ENCODE assay signal across 14 mouse cellular contexts in the genomic region with DNA sequence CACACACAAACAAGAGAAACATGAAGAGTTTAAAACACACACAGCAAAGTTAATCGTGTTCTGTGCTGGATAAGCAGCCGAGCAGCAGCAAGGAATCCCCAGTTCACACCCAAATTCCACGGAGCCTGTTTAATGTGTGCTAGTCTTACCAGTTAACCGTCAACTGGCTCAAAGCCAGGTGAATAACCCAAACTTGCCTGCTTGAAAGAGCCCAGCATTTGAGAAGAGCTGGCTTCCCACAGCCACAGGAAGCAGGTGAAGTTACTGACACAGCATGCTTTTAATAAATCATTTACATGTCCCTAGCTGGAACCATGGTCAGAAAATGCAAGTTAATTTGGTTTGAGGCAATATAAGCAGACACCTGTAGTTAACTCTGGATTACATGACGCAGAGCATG.
A peak's percentile ranks its signal among the peaks of the same experiment; 100 is the strongest.
DNase-seq lines count a peak whose midpoint lies in the region; ATAC-seq and TF ChIP-seq lines count a peak whose summit lies in the region.
"Had no signal": no experiment of that assay in that cellular context is flagged by ENCODE, and none has a peak within 500 bp of the region (broad histone marks: within the 10 kb centered on the region; RNA-seq: fewer than 3 reads in every experiment).

No protein-coding gene starts in this region.

- peaks cover 6% of the 10 kb centered on the region; the same call in 1 of the 2 replicates for H3K4me1 ChIP-seq in thymus, adult 2 months (replicated peaks; ENCODE audit: control insufficient read depth, insufficient read depth, low read length)
- H3K4me1 ChIP-seq in kidney, embryonic 14.5 days (ENCODE audit: control insufficient read depth, insufficient read depth, low read length) = no peaks in the 10 kb centered on the region; the same call in 1 of the 2 replicates
- H3K4me1 ChIP-seq: hindbrain, embryonic 10.5 days; liver, embryonic 12.5 days had no signal

- no peak for TF ChIP-seq CTCF in thymus, adult 2 months (IDR thresholded peaks at IDR 0.05; ENCODE audit: borderline replicate concordance, control insufficient read depth, extremely low read depth, insufficient read depth, low read length, poor library complexity)
- no peak for TF ChIP-seq CTCF in brain, embryonic 14.5 days (IDR thresholded peaks at IDR 0.05; ENCODE audit: borderline replicate concordance, extremely low read depth, insufficient read depth, insufficient read length)

- no peak for TF ChIP-seq POLR2A in thymus, adult 2 months (IDR thresholded peaks at IDR 0.05; ENCODE audit: control insufficient read depth, extremely low read depth, insufficient read depth, low read length, poor library complexity)
- no peak for TF ChIP-seq POLR2A in brain, embryonic 14.5 days (IDR thresholded peaks at IDR 0.05; ENCODE audit: borderline replicate concordance, extremely low read depth, insufficient read depth, insufficient read length, poor library complexity, severe bottlenecking)

- no peak; the same call in 1 of the 2 replicates for ATAC-seq in kidney, embryonic 14.5 days (ENCODE audit: low FRiP score, low TSS enrichment)
- ATAC-seq: liver, embryonic 12.5 days had no signal

- WGBS in thymus, adult 2 months = 7% methylated on average over 5 of the region's 5 CpGs
- WGBS in kidney, embryonic 14.5 days = 60% methylated on average over 5 of the region's 5 CpGs

- H3K27me3 ChIP-seq in thymus, adult 2 months (ENCODE audit: control insufficient read depth, insufficient read depth, low read length) = no peaks in the 10 kb centered on the region
- H3K27me3 ChIP-seq in kidney, embryonic 14.5 days (ENCODE audit: control insufficient read depth, insufficient read depth, low read length) = no peaks in the 10 kb centered on the region
- H3K27me3 ChIP-seq in splenic B cell, adult 2 months (ENCODE audit: control insufficient read depth, insufficient read depth, low read length, poor library complexity, severe bottlenecking) = no peaks in the 10 kb centered on the region
- H3K27me3 ChIP-seq: liver, embryonic 12.5 days had no signal

- H3K9ac ChIP-seq in kidney, embryonic 14.5 days (ENCODE audit: low read depth, low read length) = no peak overlapping the region
- H3K9ac ChIP-seq: liver, embryonic 12.5 days had no signal

- H3K27ac ChIP-seq in thymus, adult 2 months (ENCODE audit: control insufficient read depth, insufficient read depth, low read length) = peak overlapping the region; percentile 42; the same call in 1 of the 2 replicates
- H3K27ac ChIP-seq in kidney, embryonic 14.5 days (ENCODE audit: low read depth, low read length) = peak overlapping the region; percentile 26; the same call in 1 of the 2 replicates
- H3K27ac ChIP-seq: hindbrain, embryonic 10.5 days; liver, embryonic 12.5 days had no signal

- H3K4me3 ChIP-seq in thymus, adult 2 months (ENCODE audit: control insufficient read depth, insufficient read depth, low read length) = no peak overlapping the region
- H3K4me3 ChIP-seq in kidney, embryonic 14.5 days (ENCODE audit: low read length) = no peak overlapping the region
- H3K4me3 ChIP-seq: hindbrain, embryonic 10.5 days; liver, embryonic 12.5 days had no signal

- no peak overlapping the region for H3K4me2 ChIP-seq in kidney, embryonic 14.5 days (replicated peaks; ENCODE audit: low read depth, low read length)
- H3K4me2 ChIP-seq: heart, embryonic 11.5 days; liver, embryonic 12.5 days had no signal

- no peak for DNase-seq in thymus, adult 2 months
- no peak for DNase-seq in thymus, postnatal 4 days
- DNase-seq in brain, embryonic 14.5 days (ENCODE audit: low read depth) = peak; percentile 5
- peak; percentile 53 for DNase-seq in splenic B cell, adult 2 months (ENCODE audit: low read depth, low spot score)
- DNase-seq in T-cell, adult 2 months (ENCODE audit: low spot score) = no peak
- no peak for DNase-seq in MN1 (ENCODE audit: low spot score)
- DNase-seq: cerebellum, adult 9-11 months; gastrocnemius, postnatal 10 days; lung, postnatal 4 days; thymus, postnatal 14 days had no signal

- no peaks in the 10 kb centered on the region for H3K36me3 ChIP-seq in thymus, adult 2 months (ENCODE audit: control insufficient read depth, insufficient read depth, low read length)
- H3K36me3 ChIP-seq in kidney, embryonic 14.5 days (ENCODE audit: control insufficient read depth, insufficient read depth, low read length) = no peaks in the 10 kb centered on the region
- no peaks in the 10 kb centered on the region for H3K36me3 ChIP-seq in splenic B cell, adult 2 months (ENCODE audit: control insufficient read depth, insufficient read depth, low read length, poor library complexity, severe bottlenecking)
- H3K36me3 ChIP-seq: hindbrain, embryonic 10.5 days; liver, embryonic 12.5 days had no signal

- no peaks in the 10 kb centered on the region for H3K9me3 ChIP-seq in kidney, embryonic 14.5 days (ENCODE audit: control insufficient read depth, low read length)
- H3K9me3 ChIP-seq: hindbrain, embryonic 10.5 days; liver, embryonic 12.5 days had no signal

Comparison
In these comparisons a context has a peak if more than half of its experiments do, and no peak if none do; other contexts are left out.
1. DNase-seq: peak in brain, embryonic 14.5 days (single experiment) and splenic B cell, adult 2 months (single experiment); none in thymus, adult 2 months (single experiment), thymus, postnatal 4 days (single experiment), T-cell, adult 2 months (single experiment) and MN1 (single experiment).